Mouse (Mus musculus) urinary bladder, postnatal 10 days (tissue): ENCODE results near the gene Napsa.

Experiments
- DNase-seq: peaks from one replicate; pipeline ENCODE4 v3.0.0; 2022; ENCODE audit warnings: low spot score

The Napsa gene

GRCm38 (mm10) chr7:44596996-44597538 lies 24.9 kb downstream of the Napsa start:
- no peak for DNase-seq

- DNase-seq: no peak
These were observed 25.5 kb downstream of the Napsa start for GRCm38 (mm10) chr7:44597666-44598065.

- no peak for DNase-seq
These were observed 26.2 kb downstream of the Napsa start for GRCm38 (mm10) chr7:44598336-44598735.

GRCm38 (mm10) chr7:44600691-44601262 lies 28.6 kb downstream of the Napsa start:
- DNase-seq: no peak

- no peak for DNase-seq
These were observed 29.5 kb downstream of the Napsa start for GRCm38 (mm10) chr7:44601646-44602045.

GRCm38 (mm10) chr7:44602443-44602842 lies 30.3 kb downstream of the Napsa start:
- DNase-seq: no peak

GRCm38 (mm10) chr7:44603186-44603855 lies 31.1 kb downstream of the Napsa start:
- DNase-seq: no peak

- no peak for DNase-seq
These were observed 32.0 kb downstream of the Napsa start for GRCm38 (mm10) chr7:44604139-44604606.

GRCm38 (mm10) chr7:44604619-44605018 lies 32.4 kb downstream of the Napsa start:
- no peak for DNase-seq

- no peak for DNase-seq
These were observed 33.3 kb downstream of the Napsa start for GRCm38 (mm10) chr7:44605436-44605835.

GRCm38 (mm10) chr7:44606171-44606901 lies 34.2 kb downstream of the Napsa start:
- no peak for DNase-seq

- DNase-seq: no peak
These were observed 40.0 kb downstream of the Napsa start for GRCm38 (mm10) chr7:44612192-44612591.

GRCm38 (mm10) chr7:44614041-44614688 lies 42.0 kb downstream of the Napsa start:
- no peak for DNase-seq

- DNase-seq: no peak
These were observed 43.1 kb downstream of the Napsa start for GRCm38 (mm10) chr7:44615309-44615708.

- DNase-seq: no peak
These were observed 43.8 kb downstream of the Napsa start for GRCm38 (mm10) chr7:44615987-44616386.

- no peak for DNase-seq
These were observed 44.9 kb downstream of the Napsa start for GRCm38 (mm10) chr7:44617059-44617458.

GRCm38 (mm10) chr7:44623714-44624542 lies 51.7 kb downstream of the Napsa start:
- no peak for DNase-seq

GRCm38 (mm10) chr7:44624543-44624826 lies 52.3 kb downstream of the Napsa start:
- DNase-seq: no peak

GRCm38 (mm10) chr7:44624828-44625227 lies 52.6 kb downstream of the Napsa start:
- no peak for DNase-seq

GRCm38 (mm10) chr7:44625241-44626067 lies 53.3 kb downstream of the Napsa start:
- DNase-seq: no peak

GRCm38 (mm10) chr7:44626068-44626385 lies 53.8 kb downstream of the Napsa start:
- no peak for DNase-seq
